Mouse (Mus musculus): ENCODE results near the gene Nap1l4.
"Not testable (repeated sequence)": the region's sequence is repeated elsewhere in the genome, so short reads cannot be mapped to it uniquely, and the experiment has no call there.

The Nap1l4 gene

DNA sequence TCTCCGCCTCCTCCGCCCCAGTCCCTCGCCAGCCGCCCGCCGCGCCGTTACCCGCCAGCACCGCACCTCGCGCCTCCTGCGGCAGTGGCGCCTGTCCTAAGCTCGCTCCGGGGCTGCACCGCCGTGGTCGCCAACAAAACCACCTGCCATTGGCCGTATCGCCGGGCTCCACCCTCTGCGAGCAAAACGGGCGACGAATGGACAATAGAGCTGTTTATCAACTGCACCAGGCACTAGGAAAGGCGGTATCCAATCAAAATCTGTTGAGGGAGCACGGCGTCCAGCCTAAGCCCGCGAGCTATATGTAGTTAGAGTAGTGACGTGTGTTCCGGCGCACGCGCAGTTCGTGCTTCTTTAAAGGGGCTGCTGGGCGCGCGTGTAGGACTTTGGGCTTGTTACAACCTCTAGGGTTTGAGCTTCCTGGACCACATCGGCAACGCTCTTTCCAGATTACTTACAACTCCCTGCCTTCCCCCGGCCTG, at the start of gene Nap1l4:
Gene Nap1l4 (minus strand): TSS at position 131 of the 482 bp plus-strand sequence.
- DNase-seq: peak; percentile 98 to 100

GRCm38 (mm10) chr7:143594865-143595264, 46.0 kb upstream of the Nap1l4 start:
- DNase-seq: no peak

DNA sequence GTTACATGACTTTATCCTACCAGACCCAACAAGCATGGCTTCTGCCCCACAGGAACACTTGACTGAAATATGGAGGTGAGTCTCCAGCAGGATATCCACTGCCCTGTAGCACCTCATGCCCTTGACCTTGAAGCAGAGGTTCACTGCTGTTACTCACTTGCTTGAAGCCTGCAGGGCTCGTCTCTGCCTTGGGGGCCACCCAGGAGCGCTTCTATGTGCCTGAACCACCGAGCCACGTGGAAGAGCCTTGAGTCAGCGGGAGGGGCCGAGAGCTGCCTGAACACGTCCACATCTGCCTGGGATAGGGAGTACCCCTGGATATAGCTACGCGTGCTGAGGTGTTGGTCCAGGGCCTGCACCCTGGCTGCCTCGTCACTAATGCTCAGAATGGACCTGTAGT, 43.3 kb upstream of the Nap1l4 start:
- no peak for DNase-seq

GRCm38 (mm10) chr7:143588006-143588405, 39.1 kb upstream of the Nap1l4 start:
- peak; percentile 50 to 62 for DNase-seq

GRCm38 (mm10) chr7:143587586-143587985, 38.7 kb upstream of the Nap1l4 start:
- no peak for DNase-seq

- DNase-seq: peak; percentile 43 to 62
Observed at GRCm38 (mm10) chr7:143583956-143584355, 35.0 kb upstream of the Nap1l4 start.

DNA sequence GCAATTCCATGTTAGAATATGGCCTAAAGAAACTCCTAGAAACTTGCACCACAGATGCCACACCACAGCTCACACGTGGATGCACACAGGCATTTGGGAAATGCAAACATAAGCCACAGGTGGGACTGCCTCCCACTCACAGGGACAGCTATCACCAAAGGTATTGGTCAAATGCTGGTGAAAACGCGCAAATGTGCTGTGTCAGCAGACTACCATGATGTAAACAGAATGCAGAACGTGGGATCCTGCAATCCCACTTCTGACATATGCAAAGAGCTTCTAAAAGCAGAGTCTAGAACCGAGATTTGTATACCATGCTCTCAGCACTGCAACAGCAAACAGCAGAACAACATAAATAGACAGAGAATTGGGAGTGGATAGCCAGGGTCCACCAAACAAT, 34.1 kb upstream of the Nap1l4 start:
- no peak for DNase-seq

GRCm38 (mm10) chr7:143575751-143576150, 26.8 kb upstream of the Nap1l4 start:
- no peak for DNase-seq

GRCm38 (mm10) chr7:143565648-143566039, 16.7 kb upstream of the Nap1l4 start:
- DNase-seq: no peak

GRCm38 (mm10) chr7:143565015-143565647, 16.2 kb upstream of the Nap1l4 start:
- no peak for DNase-seq

DNA sequence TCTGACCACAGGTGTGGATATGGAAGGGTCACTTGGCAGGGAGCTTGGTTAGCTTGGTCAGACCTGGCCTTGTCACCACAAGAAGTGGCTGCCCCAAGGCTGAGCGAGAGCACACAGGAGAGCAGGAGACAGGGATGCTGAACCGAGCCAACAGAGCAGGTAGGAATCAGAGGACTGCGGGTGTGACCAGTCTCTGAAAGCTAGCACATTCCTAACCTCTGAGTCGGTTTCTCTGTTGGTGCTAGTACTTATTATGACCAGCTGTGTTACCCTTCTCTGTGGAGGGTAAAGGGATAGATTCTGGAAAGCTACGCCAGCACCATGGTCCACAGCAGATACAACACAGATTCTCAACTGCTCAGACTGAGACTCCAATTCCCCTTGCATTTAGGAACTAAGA, 14.9 kb upstream of the Nap1l4 start:
- no peak for DNase-seq

DNA sequence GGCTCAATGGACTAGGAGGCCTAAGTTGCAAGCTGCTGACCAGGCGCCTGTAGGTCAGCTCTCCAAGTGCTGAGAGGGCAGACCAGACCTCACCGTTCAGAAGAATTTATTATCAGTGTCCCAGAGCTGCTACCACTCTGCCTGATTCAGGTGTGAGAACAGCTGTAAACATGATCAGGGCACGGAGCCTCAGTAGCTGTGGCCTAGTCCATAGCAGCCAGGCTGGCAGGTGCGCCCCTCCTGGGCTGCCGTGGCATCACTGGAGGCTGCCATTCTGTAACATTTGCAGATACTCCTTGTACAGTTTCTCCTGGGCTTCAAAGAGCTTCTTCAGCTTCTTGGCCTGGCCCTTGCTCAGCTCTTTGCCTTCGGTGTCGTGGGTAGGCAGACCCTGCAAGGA, 8.7 kb upstream of the Nap1l4 start:
- no peak for DNase-seq

GRCm38 (mm10) chr7:143556964-143557610, 8.2 kb upstream of the Nap1l4 start:
- peak; percentile 10 to 30 for DNase-seq

DNA sequence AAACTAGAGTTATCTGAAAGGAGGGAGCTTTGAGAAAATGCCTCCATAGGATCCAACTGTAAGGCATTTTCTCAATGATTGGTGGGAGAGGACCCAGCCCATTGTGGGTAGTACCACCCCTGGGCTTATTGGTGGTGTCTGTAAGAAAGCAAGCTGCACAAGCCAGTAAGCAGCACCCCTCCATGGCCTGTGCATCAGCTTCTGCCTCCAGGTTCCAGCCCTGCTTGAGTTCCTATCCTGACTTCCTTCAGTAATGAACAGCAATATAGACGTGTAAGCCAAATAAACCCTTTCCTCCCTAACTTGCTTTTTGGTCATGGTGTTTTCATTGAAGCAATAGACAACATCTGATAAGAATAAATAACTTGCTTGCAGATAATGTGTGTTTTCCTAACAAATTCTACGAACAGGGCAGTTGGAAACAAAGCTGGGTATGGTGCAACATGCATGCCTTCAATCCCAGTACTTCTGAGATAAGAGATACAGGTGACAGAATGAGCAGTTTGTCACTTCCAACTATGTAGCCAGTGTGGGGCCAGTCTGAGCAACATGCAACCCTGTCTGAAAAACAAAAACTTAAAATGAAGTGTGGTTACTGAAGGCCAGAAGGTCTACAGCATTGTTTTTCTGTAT, 798 bp upstream of the Nap1l4 start:
- no peak for DNase-seq

- DNase-seq: no peak
Observed at GRCm38 (mm10) chr7:143548231-143548961, 510 bp downstream of the Nap1l4 start.

DNA sequence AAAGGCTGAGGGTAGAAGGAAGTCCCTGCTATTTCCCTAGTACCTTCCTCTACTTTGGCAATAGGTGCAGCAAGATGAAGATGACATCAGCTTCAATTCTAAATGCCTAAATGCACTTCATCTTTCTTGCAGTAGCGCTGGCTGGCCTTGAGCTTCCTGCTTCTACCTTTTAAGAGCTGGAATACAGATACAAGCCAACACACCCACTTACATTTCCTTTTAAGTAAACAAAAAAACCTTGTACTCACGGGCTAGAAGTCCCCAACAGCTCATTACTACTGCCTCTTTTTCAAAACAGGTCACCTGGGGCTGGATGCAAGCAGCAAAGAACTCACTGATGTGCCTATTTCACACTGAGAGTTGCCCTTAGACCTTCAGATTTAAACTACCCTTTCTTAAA, 2.4 kb downstream of the Nap1l4 start:
- no peak for DNase-seq

DNA sequence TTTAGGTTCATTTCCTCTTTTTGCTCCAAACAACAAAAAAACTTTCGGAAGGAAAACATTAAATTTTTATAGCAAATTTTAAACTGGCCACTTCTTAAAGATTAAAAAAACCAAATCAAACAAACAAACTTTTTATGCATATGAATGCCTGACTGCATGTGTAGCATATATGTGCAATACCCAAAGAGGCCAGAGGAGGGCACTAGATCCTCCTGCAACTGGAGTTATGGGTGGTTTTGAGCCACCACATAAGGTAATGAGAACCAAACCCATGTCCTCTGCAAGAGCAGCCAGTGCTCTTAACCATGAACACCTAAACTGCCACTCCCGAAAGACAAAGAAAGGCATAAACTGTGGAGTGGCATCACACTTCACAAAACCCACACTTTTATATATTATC, 4.5 kb downstream of the Nap1l4 start:
- DNase-seq: peak in 1 of 2 experiments; percentile 34

- DNase-seq: no peak
Observed at GRCm38 (mm10) chr7:143538671-143539070, 10.2 kb downstream of the Nap1l4 start.

GRCm38 (mm10) chr7:143538229-143538628, 10.7 kb downstream of the Nap1l4 start:
- DNase-seq: not testable (repeated sequence)

- no peak for DNase-seq
Observed at GRCm38 (mm10) chr7:143536251-143536650, 12.7 kb downstream of the Nap1l4 start.

- DNase-seq: no peak
Observed at GRCm38 (mm10) chr7:143533284-143533683, 15.6 kb downstream of the Nap1l4 start.

- peak; percentile 15 to 25 for DNase-seq
Observed at GRCm38 (mm10) chr7:143532410-143532809, 16.5 kb downstream of the Nap1l4 start.

DNA sequence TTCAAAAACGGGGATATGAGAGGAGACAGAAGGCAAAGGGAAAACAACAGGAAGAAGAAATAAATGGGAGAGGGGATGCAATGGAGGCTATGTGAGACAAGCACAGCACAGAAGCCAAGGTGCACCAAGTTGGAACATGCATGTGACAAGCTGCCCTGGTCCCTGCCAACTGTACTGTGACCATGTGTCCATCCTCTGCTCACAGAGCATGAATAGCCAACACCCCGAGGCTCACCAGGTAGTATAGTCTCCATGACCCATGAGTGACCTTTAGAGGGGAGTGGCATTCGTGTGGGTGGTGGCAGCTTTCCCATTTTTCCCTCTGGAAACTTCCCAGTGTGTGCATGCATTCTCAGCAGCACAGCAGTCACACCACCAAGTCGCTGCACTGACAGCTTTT, 29.6 kb downstream of the Nap1l4 start:
- no peak for DNase-seq

Data from cerebellum, postnatal 36 days (tissue).